Mouse (Mus musculus) liver, embryonic 15.5 days (tissue): ENCODE results near the gene Rarres2. TPM values are rescaled to one million over a fixed set of nuclear protein-coding genes. Genes with fewer than 3 reads are reported as not detected.

Experiments
- ATAC-seq: fragments of 200-750 bp; cut with Nextera tagmentation; 2 replicates; pipeline ENCODE4 v1.8.0; 2017; ENCODE audit warnings: moderate number of reproducible peaks, mild to moderate bottlenecking, moderate library complexity; ENCODE audit not compliant: insufficient read depth
- H3K27ac ChIP-seq: fragments of 300-500 bp; sonication (generic); replicated peaks from 2 replicates; pipeline ENCODE4 v1.5.1; 2015; ENCODE audit warnings: mild to moderate bottlenecking, inconsistent platforms
- H3K27me3 ChIP-seq: fragments of 300-500 bp; sonication (generic); 2 replicates; pipeline ENCODE4 v1.6.1; 2015; ENCODE audit warnings: mild to moderate bottlenecking, inconsistent platforms
- H3K36me3 ChIP-seq: fragments of 300-500 bp; sonication (generic); replicated peaks from 2 replicates; pipeline ENCODE4 v1.6.1; 2015; ENCODE audit warnings: moderate library complexity, mild to moderate bottlenecking, inconsistent platforms
- H3K4me1 ChIP-seq: fragments of 300-500 bp; sonication (generic); replicated peaks from 2 replicates; pipeline ENCODE4 v1.6.1; 2015; ENCODE audit warnings: inconsistent platforms
- H3K4me2 ChIP-seq: fragments of 300-500 bp; sonication (generic); 2 replicates; pipeline ENCODE4 v1.6.1; 2015; ENCODE audit warnings: moderate library complexity, mild to moderate bottlenecking, inconsistent platforms
- H3K4me3 ChIP-seq: fragments of 300-500 bp; sonication (generic); replicated peaks from 2 replicates; pipeline ENCODE4 v1.5.1; 2015; ENCODE audit warnings: mild to moderate bottlenecking, inconsistent platforms
- H3K9ac ChIP-seq: fragments of 300-500 bp; sonication (generic); 2 replicates; pipeline ENCODE4 v1.6.1; 2015; ENCODE audit warnings: moderate library complexity, mild to moderate bottlenecking, inconsistent platforms
- H3K9me3 ChIP-seq: fragments of 300-500 bp; sonication (generic); replicated peaks from 2 replicates; pipeline ENCODE4 v1.6.1; 2016; ENCODE audit warnings: inconsistent platforms
- WGBS: fragments of 180-500 bp; shearing (Covaris S2); methylation state at CpG from one replicate; pipeline ENCODE4 v1.1.7; 2015; ENCODE audit warnings: mixed read lengths; ENCODE audit not compliant: insufficient replicate concordance; 5-methylcytosine and 5-hydroxymethylcytosine counted together
- polyA plus RNA-seq: library from polyadenylated mRNA; unstranded; fragments of >200 nt; fragmentation: Nextera tagmentation; extraction: Ambion mirVana; gene quantifications from 2 replicates; pipeline ENCODE4 v1.2.1, GENCODE M21; 2015

Gene Rarres2
- polyA plus RNA-seq, 1 experiment from 2014 or later, result 34.4 TPM

- Histone ChIP-seq H3K9ac (no peak overlapping the region), H3K4me3 (no peak overlapping the region), H3K27ac (no peak overlapping the region), H3K27me3 (no peaks in the 10 kb centered on the region), H3K4me1 (no peaks in the 10 kb centered on the region), H3K4me2 (no peak overlapping the region), H3K9me3 (no peaks in the 10 kb centered on the region), H3K36me3 (no peaks in the 10 kb centered on the region)
- no peak for ATAC-seq
- 33% methylated on average over 5 of the region's 5 CpGs for WGBS
These were observed 6.1 kb upstream of the Rarres2 start for GRCm38 (mm10) chr6:48578736-48579135.

- H3K4me3 ChIP-seq, result no peak overlapping the region
- H3K36me3 ChIP-seq, result no peaks in the 10 kb centered on the region
- H3K9ac ChIP-seq, result no peak overlapping the region
- no peak overlapping the region for H3K27ac ChIP-seq
- H3K27me3 ChIP-seq, result no peaks in the 10 kb centered on the region
- H3K4me2 ChIP-seq, result no peak overlapping the region
- peaks cover 8% of the 10 kb centered on the region for H3K4me1 ChIP-seq
- WGBS, result 45% methylated on average over 3 of the region's 3 CpGs
- ATAC-seq, result no peak
- no peaks in the 10 kb centered on the region for H3K9me3 ChIP-seq
These were observed 1.4 kb upstream of the Rarres2 start for GRCm38 (mm10) chr6:48573981-48574380.

GRCm38 (mm10) chr6:48573280-48573679 is 691 bp upstream of the Rarres2 start:
- no peak for ATAC-seq
- Histone ChIP-seq H3K4me2 (no peak overlapping the region), H3K9ac (no peak overlapping the region), H3K4me3 (no peak overlapping the region), H3K9me3 (no peaks in the 10 kb centered on the region), H3K27me3 (no peaks in the 10 kb centered on the region), H3K4me1 (peaks cover 11% of the 10 kb centered on the region), H3K36me3 (no peaks in the 10 kb centered on the region), H3K27ac (no peak overlapping the region)
- 40% methylated on average over 10 of the region's 10 CpGs for WGBS

GRCm38 (mm10) chr6:48572014-48572413 is 575 bp downstream of the Rarres2 start:
- no peaks in the 10 kb centered on the region for H3K36me3 ChIP-seq
- no peaks in the 10 kb centered on the region for H3K9me3 ChIP-seq
- peak overlapping the region; percentile 29; the same call in 1 of the 2 replicates for H3K4me2 ChIP-seq
- no peak for ATAC-seq
- H3K9ac ChIP-seq, result no peak overlapping the region
- WGBS, result 80% methylated on average over 5 of the region's 5 CpGs
- H3K4me3 ChIP-seq, result no peak overlapping the region
- H3K27me3 ChIP-seq, result no peaks in the 10 kb centered on the region
- H3K4me1 ChIP-seq, result peaks cover 11% of the 10 kb centered on the region
- H3K27ac ChIP-seq, result 0 out of 2 replicates have a peak overlapping the region, but pooled peaks have one; percentile 19

GRCm38 (mm10) chr6:48569065-48569807 is 3.4 kb downstream of the Rarres2 start:
- 68% methylated on average over 8 of the region's 8 CpGs for WGBS
- Histone ChIP-seq H3K36me3 (no peaks in the 10 kb centered on the region), H3K4me2 (no peak overlapping the region), H3K27me3 (no peaks in the 10 kb centered on the region), H3K27ac (no peak overlapping the region), H3K4me3 (no peak overlapping the region), H3K9ac (no peak overlapping the region), H3K4me1 (peaks cover 17% of the 10 kb centered on the region), H3K9me3 (no peaks in the 10 kb centered on the region)
- no peak for ATAC-seq

- 72% methylated on average over 21 of the region's 21 CpGs for WGBS
These were observed 4.3 kb downstream of the Rarres2 start for GRCm38 (mm10) chr6:48568036-48568984.

GRCm38 (mm10) chr6:48566312-48566711 is 6.3 kb downstream of the Rarres2 start:
- WGBS, result 65% methylated on average over 5 of the region's 5 CpGs
- Histone ChIP-seq H3K4me2 (no peak overlapping the region), H3K9ac (no peak overlapping the region), H3K9me3 (no peaks in the 10 kb centered on the region), H3K27ac (no peak overlapping the region), H3K27me3 (no peaks in the 10 kb centered on the region), H3K4me3 (no peak overlapping the region), H3K4me1 (peaks cover 8% of the 10 kb centered on the region; the same call in 1 of the 2 replicates), H3K36me3 (no peaks in the 10 kb centered on the region)
- ATAC-seq, result peak; percentile 40; the same call in 1 of the 2 replicates

More at GRCm38 (mm10) chr6:48568036-48568984, 4.3 kb downstream of the Rarres2 start:
- ATAC-seq, result no peak; the same call in 1 of the 2 replicates
- Histone ChIP-seq H3K27me3 (no peaks in the 10 kb centered on the region), H3K9ac (no peak overlapping the region), H3K4me1 (peaks cover 15% of the 10 kb centered on the region), H3K9me3 (no peaks in the 10 kb centered on the region), H3K4me3 (no peak overlapping the region), H3K27ac (no peak overlapping the region), H3K4me2 (no peak overlapping the region), H3K36me3 (no peaks in the 10 kb centered on the region)

GRCm38 (mm10) chr6:48565693-48566310 is 6.8 kb downstream of the Rarres2 start:
- H3K4me3 ChIP-seq, result no peak overlapping the region
- H3K27me3 ChIP-seq, result no peaks in the 10 kb centered on the region
- 76% methylated on average over 4 of the region's 4 CpGs for WGBS
- H3K4me1 ChIP-seq, result peaks cover 8% of the 10 kb centered on the region; the same call in 1 of the 2 replicates
- H3K27ac ChIP-seq, result no peak overlapping the region
- no peak overlapping the region for H3K9ac ChIP-seq
- H3K36me3 ChIP-seq, result no peaks in the 10 kb centered on the region
- no peaks in the 10 kb centered on the region for H3K9me3 ChIP-seq
- no peak for ATAC-seq
- H3K4me2 ChIP-seq, result no peak overlapping the region

GRCm38 (mm10) chr6:48555956-48556355 is 16.6 kb downstream of the Rarres2 start:
- Histone ChIP-seq H3K4me2 (no peak overlapping the region), H3K4me1 (peaks cover 16% of the 10 kb centered on the region), H3K36me3 (no peaks in the 10 kb centered on the region), H3K27ac (no peak overlapping the region), H3K4me3 (no peak overlapping the region), H3K27me3 (no peaks in the 10 kb centered on the region), H3K9ac (no peak overlapping the region), H3K9me3 (no peaks in the 10 kb centered on the region)
- no peak for ATAC-seq
- WGBS, result 70% methylated on average over 3 of the region's 3 CpGs

- H3K36me3 ChIP-seq, result no peaks in the 10 kb centered on the region
- H3K27ac ChIP-seq, result peak overlapping the region; percentile 84
These were observed 17.3 kb downstream of the Rarres2 start for GRCm38 (mm10) chr6:48555104-48555890.

More at GRCm38 (mm10) chr6:48555104-48555890, 17.3 kb downstream of the Rarres2 start:
- Histone ChIP-seq H3K4me3 (peak overlapping the region; percentile 58), H3K27me3 (no peaks in the 10 kb centered on the region), H3K4me2 (peak overlapping the region; percentile 71), H3K9ac (peak overlapping the region; percentile 32; the same call in 1 of the 2 replicates), H3K9me3 (no peaks in the 10 kb centered on the region), H3K4me1 (peaks cover 16% of the 10 kb centered on the region)
- WGBS, result 26% methylated on average over 13 of the region's 14 CpGs
- peak; percentile 59 for ATAC-seq
